Mouse (Mus musculus) ovary, adult 2 months (tissue): ENCODE results near the gene Slc7a7. TPM values are rescaled to one million over a fixed set of nuclear protein-coding genes. Genes with fewer than 3 reads are reported as not detected.

Experiments
- polyA plus RNA-seq: library from polyadenylated mRNA; depleted of rRNA; stranded (reverse); fragments of >200 nt; gene quantifications from 2 replicates; pipeline ENCODE4 v1.2.3, GENCODE M21; 2012; rRNA removed

The Slc7a7 gene
- polyA plus RNA-seq, result 29.5 and 33.5 TPM in 2 replicates

DNA sequence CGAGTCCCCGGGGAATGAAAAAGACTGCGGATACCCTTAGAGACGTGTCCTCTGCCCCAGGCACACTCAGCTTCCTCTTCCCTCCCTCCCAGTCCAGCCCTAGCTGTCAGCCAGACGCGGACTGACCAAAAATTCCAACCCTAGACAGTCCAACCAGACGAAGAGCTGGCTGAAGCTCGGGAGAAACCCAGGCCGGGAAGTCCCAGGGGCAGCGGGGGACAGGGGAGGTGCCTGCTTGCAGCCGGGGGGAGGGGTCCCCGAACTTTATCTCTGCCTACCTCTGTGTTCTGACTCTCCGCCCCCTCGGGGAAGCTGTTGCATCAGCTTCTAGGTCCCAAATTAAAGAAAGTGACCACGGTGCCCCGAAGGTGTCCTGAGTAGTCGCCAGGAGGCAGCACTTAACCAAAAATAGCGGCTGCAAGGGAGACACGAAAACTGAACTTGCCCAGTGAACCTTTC is at the start of gene Slc7a7:
Gene Slc7a7 (minus strand): TSS at position 158 of the 459 bp plus-strand sequence.

DNA sequence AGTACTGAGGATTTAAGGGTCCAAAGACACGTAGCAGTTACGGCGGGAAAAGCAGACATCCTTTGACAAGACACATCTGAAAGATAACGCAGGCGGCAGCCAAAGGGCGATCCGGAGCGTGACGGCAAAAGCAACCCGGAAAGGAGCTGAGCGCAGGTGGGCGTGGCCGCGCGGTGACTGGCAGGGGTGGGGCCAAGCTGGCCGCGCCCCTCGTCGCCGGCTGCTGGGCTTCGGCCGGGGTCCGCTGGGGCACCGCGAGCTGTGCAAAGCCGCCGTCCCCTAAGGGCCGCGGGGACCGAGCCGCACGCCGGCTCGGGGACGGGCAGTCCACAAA is 46.3 kb upstream of the Slc7a7 start, which contains the start of gene Lrp10:
Gene Lrp10 (plus strand): TSS at position 179 of the 334 bp plus-strand sequence.

DNA sequence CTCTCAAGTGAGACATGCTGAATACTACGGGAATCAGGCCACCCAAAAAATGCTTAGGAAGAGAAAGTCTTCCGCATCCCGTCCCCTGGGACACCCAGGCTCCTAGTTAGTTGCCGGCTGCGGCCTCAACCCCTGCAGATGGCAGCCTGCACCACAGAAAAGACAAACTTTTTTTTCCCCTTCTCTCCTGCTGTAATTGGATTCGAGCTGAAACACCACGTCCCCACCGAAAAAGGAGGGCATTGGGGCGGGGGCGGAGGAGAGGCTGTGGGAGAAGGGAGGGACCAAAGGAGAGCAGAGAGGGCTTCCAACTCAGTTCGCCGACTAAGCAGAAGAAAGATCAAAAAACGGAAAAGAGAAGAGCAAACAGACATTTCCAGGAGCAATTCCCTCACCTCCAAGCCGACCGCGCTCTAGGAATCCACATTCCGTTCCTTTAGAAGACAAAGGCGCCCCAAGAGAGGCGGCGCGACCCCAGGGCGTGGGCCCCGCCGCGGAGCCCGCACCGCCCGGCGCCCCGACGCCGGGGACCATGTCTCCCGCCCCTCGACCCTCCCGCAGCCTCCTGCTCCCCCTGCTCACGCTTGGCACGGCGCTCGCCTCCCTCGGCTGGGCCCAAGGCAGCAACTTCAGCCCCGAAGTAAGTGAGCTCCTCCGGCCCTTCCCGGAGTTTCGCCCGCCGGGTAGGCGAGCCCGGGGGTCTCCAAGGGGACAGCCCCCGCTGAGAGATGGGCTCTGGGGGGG is 13.9 kb upstream of the Slc7a7 start, which contains the start of gene Mmp14:
Gene Mmp14 (plus strand): TSS at position 279 of the 744 bp plus-strand sequence.

DNA sequence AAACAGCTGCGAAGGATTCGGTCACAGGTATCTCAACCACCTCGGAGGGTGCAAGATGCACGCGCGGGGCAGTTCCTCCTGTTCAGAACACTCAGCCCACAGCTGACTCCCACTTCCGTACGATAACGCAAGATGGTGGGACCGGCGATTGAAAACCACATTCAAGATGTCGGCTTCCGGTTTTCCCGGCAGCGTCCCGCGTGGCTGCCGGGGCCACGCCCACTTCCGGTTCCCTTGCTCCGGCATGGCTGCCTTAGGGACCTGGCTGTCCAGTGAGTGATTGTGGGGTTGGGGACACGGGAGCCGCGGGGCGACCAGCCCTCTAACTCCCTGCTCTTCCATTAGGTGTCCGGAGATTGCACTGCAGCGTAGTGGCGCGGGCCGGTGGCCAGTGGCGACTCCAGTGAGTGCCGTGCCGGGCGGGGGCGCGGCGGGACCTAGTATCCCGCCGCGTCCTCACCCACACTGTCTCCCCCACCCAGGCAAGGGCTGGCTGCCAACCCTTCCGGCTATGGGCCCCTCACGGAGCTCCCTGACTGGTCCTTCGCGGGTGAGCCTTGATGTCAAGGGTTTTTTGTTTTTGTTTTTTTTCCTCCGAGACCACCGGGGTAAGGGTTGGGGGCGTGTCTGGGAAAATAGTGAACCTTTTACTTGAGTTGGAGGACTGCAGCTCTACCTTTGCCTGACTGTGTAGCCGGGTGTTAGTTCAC is 9.3 kb upstream of the Slc7a7 start, which contains the start of gene Mrpl52:
Gene Mrpl52 (plus strand): TSS at position 221 of the 710 bp plus-strand sequence.

DNA sequence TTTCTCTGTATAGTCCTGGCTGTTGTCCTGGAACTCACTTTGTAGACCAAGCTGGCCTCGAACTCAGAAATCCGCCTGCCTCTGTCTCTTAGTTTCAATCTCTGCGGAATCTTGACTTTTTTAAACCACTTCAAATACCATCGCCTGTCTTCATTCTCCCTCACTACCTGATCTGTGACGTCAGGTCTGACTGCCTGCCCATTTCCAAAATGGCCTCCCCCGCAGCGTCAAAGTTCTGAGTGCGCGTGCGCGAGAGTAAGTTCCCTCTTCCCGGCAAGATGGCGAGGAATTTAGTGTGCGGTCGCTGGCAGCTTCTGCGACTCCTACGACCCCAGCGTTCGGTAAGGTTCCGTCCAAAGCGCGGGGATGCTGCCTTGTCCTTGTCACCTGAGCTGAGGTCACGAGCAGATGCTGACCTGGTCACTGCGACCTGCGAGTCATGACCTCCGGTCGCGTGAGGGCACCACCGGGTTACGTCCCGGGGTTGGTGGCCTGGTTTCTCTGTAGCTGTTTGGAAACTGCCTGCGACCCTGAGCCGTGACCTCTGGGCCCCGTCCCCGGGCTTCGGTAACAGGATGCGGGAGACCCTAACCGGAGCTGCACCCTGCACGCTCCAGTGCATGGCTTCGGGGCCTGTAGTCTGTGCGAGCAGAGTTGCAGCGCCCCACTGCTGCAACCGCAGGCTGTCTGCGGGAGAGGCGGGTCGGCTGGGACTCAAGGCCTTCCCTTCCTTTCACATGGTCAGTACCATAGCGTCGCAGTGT is 56.8 kb downstream of the Slc7a7 start, which contains the start of gene Oxa1l:
Gene Oxa1l (plus strand): TSS at position 258 of the 764 bp plus-strand sequence.

Other genes with a start within 250 kb of the Slc7a7 start
- 639 and 968 TPM in 2 replicates for gene Dad1, start 163.7 kb downstream of the Slc7a7 start, polyA plus RNA-seq
- gene Abhd4, start 163.6 kb downstream of the Slc7a7 start, polyA plus RNA-seq, result 131 and 187 TPM in 2 replicates
- gene Olfr49, start 132.8 kb downstream of the Slc7a7 start, polyA plus RNA-seq, result not detected in 2 replicates
- 241 and 250 TPM in 2 replicates for gene Oxa1l, start 56.9 kb downstream of the Slc7a7 start, polyA plus RNA-seq
- gene Mrpl52, start 9.1 kb upstream of the Slc7a7 start, polyA plus RNA-seq, result 312 and 887 TPM in 2 replicates
- gene Mmp14, start 13.8 kb upstream of the Slc7a7 start, polyA plus RNA-seq, result 466 and 518 TPM in 2 replicates
- gene Lrp10, start 46.4 kb upstream of the Slc7a7 start, polyA plus RNA-seq, result 183 and 195 TPM in 2 replicates
- 5.3 and 7.4 TPM in 2 replicates for gene Rem2, start 58.3 kb upstream of the Slc7a7 start, polyA plus RNA-seq
- 26.2 and 38.4 TPM in 2 replicates for gene Prmt5, start 99.7 kb upstream of the Slc7a7 start, polyA plus RNA-seq
- 18.1 and 26.5 TPM in 2 replicates for gene Haus4, start 136.8 kb upstream of the Slc7a7 start, polyA plus RNA-seq
- 36.7 and 50.0 TPM in 2 replicates for gene Ajuba, start 159.8 kb upstream of the Slc7a7 start, polyA plus RNA-seq
- gene 4931414P19Rik, start 188.2 kb upstream of the Slc7a7 start, polyA plus RNA-seq, result 6.8 and 9.0 TPM in 2 replicates
- gene Psmb5, start 200.2 kb upstream of the Slc7a7 start, polyA plus RNA-seq, result 210 and 317 TPM in 2 replicates
- gene Psmb11, start 203.7 kb upstream of the Slc7a7 start, polyA plus RNA-seq, result 0.20 and 0.33 TPM in 2 replicates
- gene Gm17606, start 223.2 kb upstream of the Slc7a7 start, polyA plus RNA-seq, result not detected in 2 replicates
- 16.8 and 16.9 TPM in 2 replicates for gene Cdh24, start 223.6 kb upstream of the Slc7a7 start, polyA plus RNA-seq